Mouse (Mus musculus): ENCODE measurements around the gene Slpi.

The Slpi gene

GRCm38 (mm10) chr2:164419489-164419888, 30.6 kb upstream of the Slpi start:
- DNase-seq: no peak

- DNase-seq: no peak
Observed at GRCm38 (mm10) chr2:164418308-164418875, 29.5 kb upstream of the Slpi start.

- DNase-seq: no peak
Observed at GRCm38 (mm10) chr2:164417198-164417597, 28.3 kb upstream of the Slpi start.

GRCm38 (mm10) chr2:164414581-164414980, 25.7 kb upstream of the Slpi start:
- DNase-seq: no peak

GRCm38 (mm10) chr2:164414167-164414566, 25.3 kb upstream of the Slpi start:
- no peak for DNase-seq

- DNase-seq: peak; percentile 37 to 42
Observed at GRCm38 (mm10) chr2:164407708-164408107, 18.8 kb upstream of the Slpi start.

- DNase-seq: no peak
Observed at GRCm38 (mm10) chr2:164405519-164405918, 16.6 kb upstream of the Slpi start.

- DNase-seq: no peak
Observed at GRCm38 (mm10) chr2:164405060-164405459, 16.2 kb upstream of the Slpi start, which contains the start of gene Matn4. Matn4 (minus strand) TSS chr2:164405160.

GRCm38 (mm10) chr2:164404082-164404990, 15.4 kb upstream of the Slpi start:
- DNase-seq: no peak

- DNase-seq: no peak
Observed at GRCm38 (mm10) chr2:164403396-164404081, 14.6 kb upstream of the Slpi start.

- DNase-seq: peak; percentile 63 to 68
Observed at GRCm38 (mm10) chr2:164402906-164403305, 14.0 kb upstream of the Slpi start, which contains the start of gene Rbpjl. Rbpjl (plus strand) TSS chr2:164403141.

- no peak for DNase-seq
Observed at GRCm38 (mm10) chr2:164396911-164397310, 8.0 kb upstream of the Slpi start.

- DNase-seq: no peak
Observed at GRCm38 (mm10) chr2:164396076-164396475, 7.2 kb upstream of the Slpi start.

GRCm38 (mm10) chr2:164393126-164393525, 4.2 kb upstream of the Slpi start:
- DNase-seq: no peak

GRCm38 (mm10) chr2:164389499-164389898, 604 bp upstream of the Slpi start:
- peak; percentile 72 to 78 for DNase-seq

- peak in 1 of 2 experiments; percentile 22 for DNase-seq
Observed at GRCm38 (mm10) chr2:164386953-164387352, 1.9 kb downstream of the Slpi start.

GRCm38 (mm10) chr2:164385927-164386763, 2.8 kb downstream of the Slpi start:
- no peak for DNase-seq

- DNase-seq: no peak
Observed at GRCm38 (mm10) chr2:164383656-164384399, 5.1 kb downstream of the Slpi start.

- no peak for DNase-seq
Observed at GRCm38 (mm10) chr2:164382971-164383370, 5.9 kb downstream of the Slpi start.

- peak in 1 of 2 experiments; percentile 14 for DNase-seq
Observed at GRCm38 (mm10) chr2:164381726-164382125, 7.2 kb downstream of the Slpi start.
